Mouse (Mus musculus): Measurements from ENCODE around the gene Tbxa2r.

- TF ChIP-seq CTCF (IDR thresholded peaks at IDR 0.05; ENCODE audit: low read depth, low read length) (no peak), POLR2A (IDR thresholded peaks at IDR 0.05; ENCODE audit: extremely low read depth, insufficient read depth, low read length) (no peak)
Measured at GRCm38 (mm10) chr10:81299585-81300351, 28.8 kb upstream of the Tbxa2r start.
